Mouse (Mus musculus): ENCODE data around the gene Fgfrl1. TPM values are rescaled to one million over a fixed set of nuclear protein-coding genes. Genes with fewer than 3 reads are reported as not detected.
A peak's percentile ranks its signal among the peaks of the same experiment; 100 is the strongest.

Gene Fgfrl1
- polyA plus RNA-seq, 1 experiment from 2014 or later: 45.1 TPM

DNA sequence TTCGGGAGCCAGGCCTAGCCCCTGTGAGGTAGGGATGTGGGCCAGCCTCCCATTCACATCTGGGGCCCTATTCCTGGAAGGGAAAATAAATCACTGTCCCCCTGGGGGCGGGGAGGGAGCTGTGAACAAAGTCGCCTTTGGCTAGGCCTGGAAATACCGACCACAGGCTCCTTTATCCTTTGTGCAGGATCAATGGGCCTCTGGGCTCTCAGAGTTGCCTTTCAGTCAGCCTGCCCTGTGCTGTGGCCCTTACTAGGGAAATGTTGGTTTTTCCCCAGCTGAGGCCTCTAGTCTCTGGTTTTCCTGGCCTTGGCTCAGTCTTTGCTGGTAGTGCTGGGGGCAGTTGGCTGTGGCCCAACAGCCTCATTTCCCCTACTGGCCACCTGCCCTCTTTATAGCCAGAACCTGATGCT, 5.2 kb downstream of the Fgfrl1 start:
- H3K9me3 ChIP-seq (ENCODE audit: control insufficient read depth, low read length): no peaks in the 10 kb centered on the region
- DNase-seq (ENCODE audit: low spot score) (peak; percentile 58), ATAC-seq (ENCODE audit: low read depth) (no peak)
- H3K9ac ChIP-seq (ENCODE audit: low read depth, low read length): peak overlapping the region; percentile 26; the same call in 1 of the 2 replicates
- H3K4me3 ChIP-seq (ENCODE audit: low read depth, low read length): no peak overlapping the region
- peaks cover 18% of the 10 kb centered on the region for H3K4me1 ChIP-seq (ENCODE audit: control insufficient read depth, insufficient read depth, low read length)
- peak overlapping the region; percentile 34; the same call in 1 of the 2 replicates for H3K4me2 ChIP-seq (ENCODE audit: low read depth, low read length)
- H3K27me3 ChIP-seq (replicated peaks; ENCODE audit: control insufficient read depth, insufficient read depth, low read length): no peaks in the 10 kb centered on the region; the same call in 1 of the 2 replicates
- 35% methylated on average over 4 of the region's 4 CpGs for WGBS
- peak overlapping the region; percentile 71 for H3K27ac ChIP-seq (replicated peaks; ENCODE audit: low read depth, low read length)
- 0 out of 2 replicates have a peak, but pooled peaks cover 5% of the 10 kb centered on the region for H3K36me3 ChIP-seq (ENCODE audit: control insufficient read depth, insufficient read depth, low read length)

DNA sequence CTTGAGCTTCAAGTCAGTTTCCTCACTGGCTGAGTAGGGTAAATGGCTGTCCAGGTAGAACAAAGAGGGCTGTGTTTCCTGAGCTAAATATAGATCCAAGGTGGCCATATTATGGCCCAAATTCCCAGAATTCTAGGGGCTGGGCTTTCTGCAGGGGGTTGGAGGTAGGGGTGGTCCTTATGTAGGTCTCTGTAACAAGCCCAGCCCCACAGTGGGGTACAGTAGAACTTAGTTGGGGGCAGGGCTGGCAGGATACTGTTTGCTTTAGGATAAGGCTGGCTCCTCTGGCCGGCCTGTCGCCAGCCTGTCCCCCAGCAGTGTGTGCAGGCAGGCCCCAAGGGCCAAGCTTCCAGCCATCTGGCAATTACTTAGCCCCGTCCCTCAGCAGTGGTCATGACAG, 8.2 kb downstream of the Fgfrl1 start:
- WGBS: 17% methylated on average over 3 of the region's 3 CpGs
- H3K9me3 ChIP-seq (ENCODE audit: control insufficient read depth, low read length): no peaks in the 10 kb centered on the region
- DNase-seq (ENCODE audit: low spot score) (no peak), ATAC-seq (ENCODE audit: low read depth) (no peak)
- no peak overlapping the region for H3K4me2 ChIP-seq (ENCODE audit: low read depth, low read length)
- H3K27ac ChIP-seq (replicated peaks; ENCODE audit: low read depth, low read length): peak overlapping the region; percentile 76; the same call in 1 of the 2 replicates
- peaks cover 13% of the 10 kb centered on the region for H3K4me1 ChIP-seq (ENCODE audit: control insufficient read depth, insufficient read depth, low read length)
- peaks cover 16% of the 10 kb centered on the region for H3K36me3 ChIP-seq (ENCODE audit: control insufficient read depth, insufficient read depth, low read length)
- no peak overlapping the region for H3K9ac ChIP-seq (ENCODE audit: low read depth, low read length)
- no peaks in the 10 kb centered on the region for H3K27me3 ChIP-seq (replicated peaks; ENCODE audit: control insufficient read depth, insufficient read depth, low read length)
- no peak overlapping the region for H3K4me3 ChIP-seq (ENCODE audit: low read depth, low read length)

DNA sequence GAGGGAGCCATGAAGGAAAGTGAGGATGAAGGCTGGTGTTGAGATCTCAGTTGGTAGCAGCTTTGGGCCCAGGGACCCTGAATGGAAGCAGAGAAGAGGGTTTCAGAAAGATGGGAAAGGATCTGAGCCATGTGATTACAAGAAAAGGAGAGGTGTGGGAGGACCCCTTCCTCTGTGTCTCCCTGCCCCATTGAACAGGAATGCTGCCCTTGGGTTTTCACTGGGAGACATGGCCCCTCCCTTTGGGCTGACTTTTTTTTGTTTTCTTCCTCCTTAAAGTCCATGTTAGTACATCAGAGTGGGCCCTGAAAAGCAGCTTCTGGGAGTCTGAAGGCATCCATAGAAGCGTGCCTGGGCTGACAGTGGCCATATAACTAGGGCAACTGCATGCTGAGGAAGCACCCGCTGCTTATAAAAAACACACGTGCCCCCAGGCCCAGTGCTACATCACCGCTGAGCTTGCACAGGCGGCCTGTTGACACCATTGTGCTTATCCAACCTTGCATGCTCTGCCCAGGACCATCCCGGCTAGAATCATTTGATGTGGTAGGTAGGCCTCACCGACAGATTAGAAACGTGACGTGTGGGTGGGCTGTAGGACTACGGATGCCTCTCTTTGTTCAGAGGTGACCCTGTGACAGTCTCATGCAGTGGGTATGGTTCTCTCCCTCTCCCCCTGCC, 9.3 kb downstream of the Fgfrl1 start:
- Histone ChIP-seq H3K27me3 (replicated peaks; ENCODE audit: control insufficient read depth, insufficient read depth, low read length) (no peaks in the 10 kb centered on the region), H3K4me2 (ENCODE audit: low read depth, low read length) (no peak overlapping the region), H3K27ac (replicated peaks; ENCODE audit: low read depth, low read length) (peak overlapping the region; percentile 2; the same call in 1 of the 2 replicates), H3K9ac (ENCODE audit: low read depth, low read length) (no peak overlapping the region; the same call in 1 of the 2 replicates), H3K4me1 (ENCODE audit: control insufficient read depth, insufficient read depth, low read length) (peaks cover 13% of the 10 kb centered on the region), H3K4me3 (ENCODE audit: low read depth, low read length) (no peak overlapping the region), H3K9me3 (ENCODE audit: control insufficient read depth, low read length) (no peaks in the 10 kb centered on the region), H3K36me3 (ENCODE audit: control insufficient read depth, insufficient read depth, low read length) (peaks cover 28% of the 10 kb centered on the region)
- no peak for DNase-seq (ENCODE audit: low spot score)
- 67% methylated on average over 10 of the region's 10 CpGs for WGBS
- no peak for ATAC-seq (ENCODE audit: low read depth)

DNA sequence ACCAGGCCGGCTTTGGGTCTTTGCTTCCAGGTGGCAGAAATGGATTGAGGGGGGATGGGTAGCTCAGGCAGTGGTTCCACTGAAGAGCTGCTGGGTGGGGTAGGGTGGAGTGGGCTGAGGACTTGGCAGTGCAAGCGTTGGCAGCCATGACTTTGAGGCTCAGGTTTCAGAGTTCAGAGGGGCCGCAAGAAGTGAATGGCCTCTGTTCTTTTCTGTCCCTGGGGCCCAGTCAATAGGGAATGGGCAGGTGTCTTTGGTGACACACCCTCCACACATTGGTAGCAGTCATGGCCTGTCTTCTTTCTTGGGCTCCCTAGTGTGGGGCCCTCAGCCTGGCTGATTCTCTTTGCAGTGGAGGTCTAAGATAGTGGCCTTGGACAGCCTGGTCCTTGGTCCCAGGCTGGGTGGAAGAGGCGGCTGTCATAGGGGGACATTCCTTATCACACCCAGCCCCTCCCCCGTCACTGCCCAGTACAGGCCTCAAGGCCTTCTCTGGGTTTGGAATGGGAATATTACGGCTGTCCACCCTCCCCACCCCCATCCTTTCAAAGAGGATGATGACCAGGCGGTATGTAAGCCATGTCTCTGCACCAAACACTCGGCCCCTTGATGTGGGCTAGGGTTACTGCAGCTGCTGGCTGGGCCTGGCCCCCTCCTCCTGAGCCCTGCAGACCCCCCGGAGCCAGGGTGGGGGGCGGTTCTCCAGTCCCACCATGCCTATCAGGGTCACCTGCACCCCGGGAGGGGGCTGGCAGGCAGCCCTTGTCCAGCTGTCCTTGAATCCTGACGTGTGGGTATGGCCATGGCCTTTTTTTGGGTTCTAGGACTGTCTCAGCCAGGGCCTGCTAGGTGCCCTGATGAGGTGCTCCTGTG, 11.8 kb downstream of the Fgfrl1 start:
- WGBS: 60% methylated on average over 10 of the region's 12 CpGs
- no peak overlapping the region for H3K9ac ChIP-seq (ENCODE audit: low read depth, low read length)
- 0 out of 2 replicates have a peak, but pooled peaks cover 2% of the 10 kb centered on the region for H3K4me1 ChIP-seq (ENCODE audit: control insufficient read depth, insufficient read depth, low read length)
- H3K36me3 ChIP-seq (ENCODE audit: control insufficient read depth, insufficient read depth, low read length): peaks cover 39% of the 10 kb centered on the region
- DNase-seq (ENCODE audit: low spot score): peak; percentile 52
- H3K9me3 ChIP-seq (ENCODE audit: control insufficient read depth, low read length): no peaks in the 10 kb centered on the region
- no peak overlapping the region for H3K4me3 ChIP-seq (ENCODE audit: low read depth, low read length)
- no peak overlapping the region for H3K27ac ChIP-seq (replicated peaks; ENCODE audit: low read depth, low read length)
- no peak overlapping the region for H3K4me2 ChIP-seq (ENCODE audit: low read depth, low read length)
- peak; percentile 47 for ATAC-seq (ENCODE audit: low read depth)
- no peaks in the 10 kb centered on the region for H3K27me3 ChIP-seq (replicated peaks; ENCODE audit: control insufficient read depth, insufficient read depth, low read length)

DNA sequence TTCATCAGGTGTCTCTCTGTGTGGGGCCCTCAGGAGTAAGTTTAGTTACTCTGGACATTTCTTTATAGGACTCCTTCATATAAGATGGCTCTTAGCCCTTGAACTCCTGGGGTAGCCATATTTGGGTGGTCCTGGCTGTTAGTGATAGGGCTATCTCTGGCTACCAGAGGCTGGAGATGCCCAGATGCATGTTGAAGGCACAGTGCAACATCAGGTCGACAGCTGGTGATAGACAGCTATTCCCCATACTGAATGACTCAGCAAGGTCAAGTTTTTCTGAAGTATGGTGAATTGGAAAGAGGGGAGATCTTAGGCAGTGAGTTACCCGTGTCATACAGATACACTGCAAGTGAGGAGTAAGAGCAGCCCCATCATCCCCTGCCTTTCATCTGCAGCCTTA, 15.6 kb downstream of the Fgfrl1 start:
- Histone ChIP-seq H3K9ac (ENCODE audit: low read depth, low read length) (no peak overlapping the region), H3K27ac (replicated peaks; ENCODE audit: low read depth, low read length) (no peak overlapping the region), H3K4me2 (ENCODE audit: low read depth, low read length) (no peak overlapping the region), H3K27me3 (replicated peaks; ENCODE audit: control insufficient read depth, insufficient read depth, low read length) (no peaks in the 10 kb centered on the region), H3K9me3 (ENCODE audit: control insufficient read depth, low read length) (no peaks in the 10 kb centered on the region), H3K36me3 (ENCODE audit: control insufficient read depth, insufficient read depth, low read length) (peaks cover 33% of the 10 kb centered on the region), H3K4me3 (ENCODE audit: low read depth, low read length) (no peak overlapping the region), H3K4me1 (ENCODE audit: control insufficient read depth, insufficient read depth, low read length) (no peaks in the 10 kb centered on the region)
- DNase-seq (ENCODE audit: low spot score) (no peak), ATAC-seq (ENCODE audit: low read depth) (no peak)
- 84% methylated on average over 2 of the region's 2 CpGs for WGBS

DNA sequence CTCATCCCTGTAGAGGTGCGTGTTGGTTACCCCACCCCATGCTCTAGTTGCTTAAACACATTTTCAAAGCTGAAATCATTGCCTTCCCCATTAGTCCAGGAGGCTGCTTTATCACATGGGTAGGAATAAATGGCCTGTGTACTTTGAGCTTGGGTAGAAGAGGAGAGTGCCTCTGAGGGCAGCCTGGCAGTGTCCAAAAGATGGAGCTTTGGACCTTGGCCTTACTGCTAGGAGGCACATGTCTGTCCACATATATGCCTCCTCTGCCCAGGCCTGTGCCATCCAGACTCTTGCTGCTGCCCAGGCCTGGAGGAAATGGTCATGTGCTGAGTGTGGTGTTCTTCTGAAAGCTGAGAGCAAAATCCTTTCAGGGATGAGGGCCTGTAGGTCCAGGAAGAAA, 16.2 kb downstream of the Fgfrl1 start:
- Histone ChIP-seq H3K4me1 (ENCODE audit: control insufficient read depth, insufficient read depth, low read length) (no peaks in the 10 kb centered on the region), H3K27me3 (replicated peaks; ENCODE audit: control insufficient read depth, insufficient read depth, low read length) (no peaks in the 10 kb centered on the region), H3K4me3 (ENCODE audit: low read depth, low read length) (no peak overlapping the region), H3K4me2 (ENCODE audit: low read depth, low read length) (no peak overlapping the region), H3K36me3 (ENCODE audit: control insufficient read depth, insufficient read depth, low read length) (peaks cover 33% of the 10 kb centered on the region), H3K9me3 (ENCODE audit: control insufficient read depth, low read length) (no peaks in the 10 kb centered on the region), H3K27ac (replicated peaks; ENCODE audit: low read depth, low read length) (no peak overlapping the region), H3K9ac (ENCODE audit: low read depth, low read length) (no peak overlapping the region)
- no peak for DNase-seq (ENCODE audit: low spot score)
- ATAC-seq (ENCODE audit: low read depth): no peak
- 90% methylated on average over 1 of the region's 1 CpGs for WGBS

DNA sequence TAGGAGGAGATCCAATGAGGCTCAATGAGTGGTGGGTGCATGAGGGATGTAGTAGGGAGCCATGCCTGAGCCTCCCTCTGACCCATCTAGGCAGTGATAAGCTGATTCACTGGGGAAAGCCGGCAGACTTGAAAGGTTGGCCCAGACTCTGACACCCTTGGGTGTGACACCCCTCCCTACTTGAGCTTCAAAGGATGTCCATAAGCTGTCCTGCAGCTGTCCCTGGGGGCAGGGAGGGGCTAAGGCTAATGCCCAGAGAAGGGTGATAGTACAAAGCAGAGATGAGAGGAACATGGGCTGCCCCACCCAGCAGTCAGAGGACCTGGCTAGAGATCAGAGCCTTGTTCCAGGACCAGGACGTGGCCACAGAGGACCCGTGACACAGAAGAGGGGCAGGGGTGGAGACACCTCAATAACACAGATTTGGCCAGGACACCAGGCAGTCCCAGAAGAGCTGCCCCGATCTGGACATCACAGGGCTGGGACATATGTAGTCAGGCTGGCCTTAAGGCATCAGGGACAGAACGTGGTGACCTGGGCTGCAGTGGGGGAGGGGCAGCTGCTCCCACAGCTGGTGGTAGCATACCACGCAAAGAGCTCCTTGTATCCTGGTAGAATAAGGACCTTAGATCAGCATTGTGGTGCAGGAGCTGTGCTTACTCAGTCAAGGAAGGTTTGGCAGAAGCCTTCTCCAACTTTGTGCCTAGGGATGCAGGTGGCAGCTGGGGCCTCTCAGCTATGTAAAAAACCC, 17.0 kb downstream of the Fgfrl1 start:
- Histone ChIP-seq H3K4me2 (ENCODE audit: low read depth, low read length) (no peak overlapping the region), H3K4me3 (ENCODE audit: low read depth, low read length) (no peak overlapping the region), H3K9ac (ENCODE audit: low read depth, low read length) (no peak overlapping the region), H3K36me3 (ENCODE audit: control insufficient read depth, insufficient read depth, low read length) (peaks cover 33% of the 10 kb centered on the region), H3K9me3 (ENCODE audit: control insufficient read depth, low read length) (no peaks in the 10 kb centered on the region), H3K27me3 (replicated peaks; ENCODE audit: control insufficient read depth, insufficient read depth, low read length) (no peaks in the 10 kb centered on the region), H3K4me1 (ENCODE audit: control insufficient read depth, insufficient read depth, low read length) (no peaks in the 10 kb centered on the region), H3K27ac (replicated peaks; ENCODE audit: low read depth, low read length) (no peak overlapping the region)
- 54% methylated on average over 6 of the region's 6 CpGs for WGBS
- DNase-seq (ENCODE audit: low spot score): no peak
- 0 out of 2 replicates have a peak, but pooled peaks have one; percentile 21 for ATAC-seq (ENCODE audit: low read depth)

DNA sequence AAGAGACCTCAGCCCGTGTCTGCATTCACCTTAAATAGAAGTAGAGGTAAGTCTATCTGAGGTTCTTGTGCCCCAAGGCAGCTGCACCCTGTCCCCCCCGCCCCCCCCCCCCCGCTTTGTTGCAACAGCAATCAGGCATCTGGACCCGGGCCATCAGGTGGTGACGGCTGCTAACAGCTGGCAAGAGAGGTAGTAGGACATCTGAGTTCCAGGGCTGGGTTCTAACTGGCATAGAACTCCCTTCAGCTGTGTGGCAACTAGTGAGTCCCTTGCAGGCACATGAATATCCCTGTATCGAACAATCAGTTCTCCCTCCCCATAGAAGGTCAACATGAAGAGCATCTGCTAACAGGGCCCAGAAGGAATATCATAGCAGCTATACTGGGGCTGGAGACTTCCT, 19.8 kb downstream of the Fgfrl1 start:
- Histone ChIP-seq H3K4me3 (ENCODE audit: low read depth, low read length) (no peak overlapping the region), H3K36me3 (ENCODE audit: control insufficient read depth, insufficient read depth, low read length) (peaks cover 7% of the 10 kb centered on the region), H3K4me2 (ENCODE audit: low read depth, low read length) (no peak overlapping the region), H3K9ac (ENCODE audit: low read depth, low read length) (no peak overlapping the region), H3K4me1 (ENCODE audit: control insufficient read depth, insufficient read depth, low read length) (no peaks in the 10 kb centered on the region), H3K9me3 (ENCODE audit: control insufficient read depth, low read length) (no peaks in the 10 kb centered on the region), H3K27me3 (replicated peaks; ENCODE audit: control insufficient read depth, insufficient read depth, low read length) (no peaks in the 10 kb centered on the region), H3K27ac (replicated peaks; ENCODE audit: low read depth, low read length) (no peak overlapping the region)
- WGBS: 66% methylated on average over 6 of the region's 6 CpGs
- DNase-seq (ENCODE audit: low spot score) (no peak), ATAC-seq (ENCODE audit: low read depth) (no peak)
